Mouse (Mus musculus) C2C12 (cell line): ENCODE measurements around the gene Pabpn1. TPM values are rescaled to one million over a fixed set of nuclear protein-coding genes. Genes with fewer than 3 reads are reported as not detected.
A peak's percentile ranks its signal among the peaks of the same experiment; 100 is the strongest.

Source experiments
- H3K27me3 ChIP-seq: one replicate; pipeline ENCODE4 v1.6.1; 2011; ENCODE audit not compliant: control insufficient read depth, insufficient read depth, insufficient read length
- H3K36me3 ChIP-seq: one replicate; pipeline ENCODE4 v1.6.1; 2011; ENCODE audit not compliant: control insufficient read depth, insufficient read depth
- H3K4me3 ChIP-seq: one replicate; pipeline ENCODE4 v1.5.1; 2011; ENCODE audit warnings: mild to moderate bottlenecking, control low read depth; ENCODE audit not compliant: poor library complexity, insufficient read depth, severe bottlenecking
- H3K79me2 ChIP-seq: one replicate; pipeline ENCODE4 v1.6.1; 2011; ENCODE audit not compliant: control insufficient read depth, insufficient read depth
- H3K79me3 ChIP-seq: one replicate; pipeline ENCODE4 v1.6.1; 2011; ENCODE audit warnings: low read depth, control low read depth
- H3ac ChIP-seq: one replicate; pipeline ENCODE3; 2011; ENCODE audit warnings: low read depth; ENCODE audit not compliant: control insufficient read depth, insufficient read length
- CEBPB ChIP-seq: IDR thresholded peaks from one replicate; pipeline ENCODE4 v1.6.1; 2011; ENCODE audit warnings: low read depth, mild to moderate bottlenecking, control low read depth, moderate library complexity
- CTCF ChIP-seq: IDR thresholded peaks from one replicate; pipeline ENCODE4 v1.5.1; 2011; ENCODE audit not compliant: control insufficient read depth, insufficient read depth, insufficient read length
- FOSL1 ChIP-seq: IDR thresholded peaks from one replicate; pipeline ENCODE4 v1.8.0; 2011; ENCODE audit warnings: mild to moderate bottlenecking, low read length; ENCODE audit not compliant: poor library complexity, insufficient read depth, severe bottlenecking
- MAX ChIP-seq: IDR thresholded peaks from one replicate; pipeline ENCODE4 v1.6.1; 2011; ENCODE audit warnings: mild to moderate bottlenecking, control low read depth
- MYOD1 ChIP-seq: IDR thresholded peaks from one replicate; pipeline ENCODE4 v1.6.1; 2011; ENCODE audit warnings: low read depth; ENCODE audit not compliant: control insufficient read depth, insufficient read length
- MYOG ChIP-seq: IDR thresholded peaks from one replicate; pipeline ENCODE4 v1.6.1; 2011; ENCODE audit not compliant: control insufficient read depth, insufficient read length; ENCODE audit errors: extremely low read depth
- USF1 ChIP-seq: IDR thresholded peaks from one replicate; pipeline ENCODE4 v1.6.1; 2011; ENCODE audit warnings: low read depth, mild to moderate bottlenecking, control low read depth, moderate library complexity
- long read RNA-seq, 2 experiments: library from polyadenylated mRNA; unstranded; transcript quantifications; one replicate each; pipeline ENCODE4 v2.0.0; 2019 to 2020
- polyA plus RNA-seq: library from polyadenylated mRNA; unstranded; fragments of >200 nt; fragmentation: generic; extraction: Trizol; gene quantifications from one replicate; pipeline ENCODE4 v1.2.1, GENCODE M21; 2012; ENCODE audit warnings: missing spikeins

The Pabpn1 gene
- polyA plus RNA-seq = 146 TPM
- long read RNA-seq, experiment 1, partial matches to known transcripts = 0 of 5 reads
- long read RNA-seq, experiment 1, other reads (novel, unspliced or antisense) = 0 of 5 reads
- long read RNA-seq, experiment 2 = 0 reads

DNA sequence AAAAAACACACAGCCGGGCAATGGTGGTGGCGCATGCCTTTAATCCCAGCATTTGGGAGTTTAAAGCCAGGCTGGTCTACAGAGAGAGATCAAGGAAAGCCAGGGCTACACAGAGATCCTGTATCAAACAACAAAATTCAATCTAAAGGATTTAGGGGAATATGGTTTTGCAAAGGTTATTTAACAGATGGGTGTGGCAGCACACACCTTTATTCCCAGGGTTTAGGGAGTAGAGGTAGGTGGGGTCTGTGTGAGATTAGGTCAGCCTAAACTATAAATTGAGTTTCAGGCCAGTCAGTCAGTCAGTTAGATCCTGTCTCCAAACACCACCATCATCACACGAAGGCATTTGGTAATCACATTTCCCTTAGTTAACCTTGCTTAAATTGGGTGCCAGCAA lies at the start of gene Pabpn1:
Gene Pabpn1 (plus strand): TSS at position 301 of the 400 bp plus-strand sequence.
- Histone ChIP-seq H3ac (no peak within 1 kb of the TSS), H3K36me3 (peaks cover 19% of the 10 kb centered on the region), H3K79me3 (peaks cover 25% of the 10 kb centered on the region), H3K4me3 (peak within 1 kb of the TSS; percentile 12), H3K79me2 (peaks cover 31% of the 10 kb centered on the region), H3K27me3 (no peaks in the 10 kb centered on the region)
- no peak for TF ChIP-seq USF1
- TF ChIP-seq MAX = no peak
- no peak for TF ChIP-seq MYOD1
- no peak for TF ChIP-seq FOSL1
- TF ChIP-seq CEBPB = no peak
- no peak for TF ChIP-seq CTCF
- no peak for TF ChIP-seq MYOG

DNA sequence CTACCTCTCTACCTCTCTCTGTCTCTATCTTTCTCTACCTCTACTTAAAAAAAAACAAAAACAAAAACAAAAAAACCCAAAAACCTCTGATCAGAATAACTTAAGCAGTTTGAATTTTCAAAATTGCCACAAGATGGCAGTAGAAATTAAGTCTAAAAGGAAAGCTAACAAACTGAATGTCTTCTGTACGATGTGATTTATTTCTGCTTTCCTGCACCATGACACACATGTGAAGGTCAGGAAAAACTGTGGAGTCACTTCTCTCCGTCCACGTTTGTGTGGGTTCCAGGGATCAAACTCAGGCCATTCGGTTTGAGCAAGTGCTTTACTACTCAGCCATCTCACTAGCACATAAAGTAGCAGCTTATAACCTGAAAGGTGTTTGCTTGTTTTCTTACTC lies 48.8 kb upstream of the Pabpn1 start:
- no peaks in the 10 kb centered on the region for H3K36me3 ChIP-seq
- TF ChIP-seq CEBPB (no peak), FOSL1 (no peak), MYOD1 (no peak), MYOG (no peak), CTCF (no peak), MAX (no peak), USF1 (no peak)
- H3K4me3 ChIP-seq = no peak overlapping the region
- H3K27me3 ChIP-seq = no peaks in the 10 kb centered on the region
- H3ac ChIP-seq = no peak overlapping the region
- no peaks in the 10 kb centered on the region for H3K79me2 ChIP-seq
- no peaks in the 10 kb centered on the region for H3K79me3 ChIP-seq

DNA sequence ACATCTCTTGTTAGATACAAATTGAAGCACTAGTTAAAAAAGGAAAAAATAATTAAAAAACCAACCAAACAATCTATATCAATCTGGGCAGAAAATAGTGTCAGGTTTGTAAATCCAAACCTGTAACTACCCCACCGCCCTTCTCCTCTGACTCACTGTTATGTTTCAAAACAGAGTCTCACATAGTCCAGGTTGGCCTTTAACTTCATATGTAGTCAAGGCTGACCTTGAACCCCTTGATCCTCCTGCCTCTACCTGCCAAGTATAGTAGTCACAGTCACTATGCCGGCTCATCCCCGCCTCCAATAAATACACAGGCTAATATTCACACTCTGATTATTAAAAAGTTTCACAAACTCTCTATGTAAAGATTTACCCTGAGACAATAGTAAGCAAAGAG lies 36.6 kb upstream of the Pabpn1 start:
- H3K79me3 ChIP-seq = no peaks in the 10 kb centered on the region
- no peaks in the 10 kb centered on the region for H3K27me3 ChIP-seq
- no peak overlapping the region for H3ac ChIP-seq
- no peak overlapping the region for H3K4me3 ChIP-seq
- H3K79me2 ChIP-seq = no peaks in the 10 kb centered on the region
- no peak for TF ChIP-seq MYOG
- no peak for TF ChIP-seq MYOD1
- TF ChIP-seq CEBPB = no peak
- TF ChIP-seq MAX = no peak
- no peak for TF ChIP-seq CTCF
- no peak for TF ChIP-seq FOSL1
- no peak for TF ChIP-seq USF1
- no peaks in the 10 kb centered on the region for H3K36me3 ChIP-seq

DNA sequence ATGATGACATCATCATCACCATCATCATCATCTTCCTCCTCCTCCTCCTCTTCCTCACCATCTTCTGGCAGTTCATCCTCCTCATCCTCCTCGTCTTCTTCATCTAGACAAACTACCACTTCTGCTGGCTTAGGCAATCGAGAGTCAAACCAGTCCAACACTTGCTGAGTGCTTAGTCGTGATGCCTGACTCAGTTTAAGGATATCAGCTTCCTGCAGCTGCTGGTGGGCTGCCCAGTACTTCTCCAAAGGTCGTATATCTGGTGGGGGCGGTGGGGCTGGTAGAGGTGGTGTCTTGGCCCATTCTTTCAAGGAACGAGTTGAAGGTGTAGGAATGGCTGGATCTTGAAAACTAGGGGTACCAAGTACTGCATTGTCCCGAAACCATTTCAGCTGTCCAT lies 35.6 kb upstream of the Pabpn1 start:
- Histone ChIP-seq H3K79me2 (no peaks in the 10 kb centered on the region), H3K27me3 (no peaks in the 10 kb centered on the region), H3K4me3 (no peak overlapping the region), H3ac (no peak overlapping the region), H3K36me3 (no peaks in the 10 kb centered on the region), H3K79me3 (no peaks in the 10 kb centered on the region)
- TF ChIP-seq CTCF = no peak
- TF ChIP-seq FOSL1 = no peak
- TF ChIP-seq CEBPB = no peak
- TF ChIP-seq MYOG = no peak
- TF ChIP-seq MAX = no peak
- TF ChIP-seq USF1 = no peak
- TF ChIP-seq MYOD1 = no peak

DNA sequence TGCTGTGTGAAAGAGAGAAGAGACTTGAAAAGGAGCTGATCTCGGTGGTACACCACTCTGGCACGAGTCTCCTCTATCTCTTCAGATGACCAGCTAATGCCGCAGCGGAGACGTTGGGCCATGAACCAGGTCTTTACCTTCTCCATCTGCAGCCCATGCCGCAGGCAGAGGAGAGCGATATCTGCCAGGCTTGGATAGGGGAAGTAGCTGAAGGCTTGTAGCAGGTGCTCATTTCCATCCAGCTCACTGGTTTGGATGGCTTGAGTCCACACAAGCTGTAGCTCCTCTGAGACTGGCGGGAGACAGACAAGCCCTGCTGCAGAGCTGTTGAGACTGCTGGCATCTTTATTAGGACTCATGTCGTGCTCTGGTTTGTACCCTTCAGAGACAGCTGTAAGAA lies 34.4 kb upstream of the Pabpn1 start:
- Histone ChIP-seq H3ac (no peak overlapping the region), H3K36me3 (no peaks in the 10 kb centered on the region), H3K4me3 (no peak overlapping the region), H3K27me3 (no peaks in the 10 kb centered on the region), H3K79me2 (no peaks in the 10 kb centered on the region), H3K79me3 (no peaks in the 10 kb centered on the region)
- TF ChIP-seq CEBPB = no peak
- no peak for TF ChIP-seq MYOD1
- TF ChIP-seq FOSL1 = no peak
- no peak for TF ChIP-seq CTCF
- TF ChIP-seq MAX = no peak
- TF ChIP-seq USF1 = no peak
- no peak for TF ChIP-seq MYOG

DNA sequence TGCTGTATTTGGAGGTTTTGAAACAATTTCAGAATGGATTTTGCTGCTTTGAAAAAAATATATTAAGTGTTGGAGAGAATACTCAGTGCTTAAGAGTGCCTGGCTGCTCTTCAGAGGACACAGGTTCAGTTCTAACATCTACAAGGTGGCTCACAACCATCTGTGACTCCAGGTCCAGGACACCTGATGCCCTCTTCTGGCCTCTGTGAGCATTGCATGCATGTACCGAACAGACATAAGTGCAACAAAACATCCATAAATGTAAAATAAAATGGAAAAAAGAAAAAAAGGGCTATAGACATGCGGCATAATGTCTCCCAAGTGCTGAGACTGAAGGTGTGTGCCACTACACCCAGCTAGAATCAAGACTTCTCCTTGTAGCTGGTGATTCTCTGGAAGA lies 31.8 kb upstream of the Pabpn1 start:
- no peaks in the 10 kb centered on the region for H3K27me3 ChIP-seq
- H3K79me2 ChIP-seq = no peaks in the 10 kb centered on the region
- H3K36me3 ChIP-seq = no peaks in the 10 kb centered on the region

More for the DNA sequence above, 31.8 kb upstream of the Pabpn1 start:
- no peak for TF ChIP-seq USF1
- no peak for TF ChIP-seq MYOG
- no peak for TF ChIP-seq FOSL1
- no peak for TF ChIP-seq MYOD1
- no peak for TF ChIP-seq CTCF
- no peak for TF ChIP-seq MAX
- no peak for TF ChIP-seq CEBPB
- Histone ChIP-seq H3K79me3 (no peaks in the 10 kb centered on the region), H3ac (no peak overlapping the region), H3K4me3 (no peak overlapping the region)
